Mouse (Mus musculus): Measurements from ENCODE around the gene Izumo4.

Izumo4 gene

GRCm38 (mm10) chr10:80665016-80665380 is 37.0 kb upstream of the Izumo4 start:
- ChIA-PET CTCF (interaction anchor here in 3 of 4 experiments (0.6 to 1.3 kb wide), 13 partner anchors 11 to 290 kb away, joined by 3 to 9 read pairs (median 4); partner anchors contain the start of genes Atp8b3 (in 1 of the 3) and Rexo1 (in 1 of the 3)), POLR2A (interaction anchor here (0.6 to 33.3 kb wide), 29 partner anchors 7 to 746 kb away, joined by 3 to 944 read pairs (median 4); partner anchors contain the start of genes Abhd17a (in 2 of the 4), Csnk1g2 (in 2 of the 4), Mknk2 (in 2 of the 4) and Rexo1 (in 2 of the 4))

- ChIA-PET CTCF (interaction anchor here in 1 of 4 experiments (1.2 to 1.3 kb wide), 3 partner anchors 10 to 127 kb away, joined by 4 to 5 read pairs (median 4); partner anchors contain the start of genes Atp8b3 and Rexo1), POLR2A (interaction anchor here in 3 of 4 experiments (0.7 to 33.3 kb wide), 18 partner anchors 6 to 266 kb away, joined by 3 to 944 read pairs (median 6); partner anchors contain the start of genes Btbd2 (in 2 of the 3), Csnk1g2 (in 2 of the 3), Mknk2 (in 2 of the 3) and Abhd17a (in 1 of the 3))
These were observed 36.5 kb upstream of the Izumo4 start for GRCm38 (mm10) chr10:80665459-80665858.

- POLR2A ChIA-PET: interaction anchor here in 3 of 4 experiments (0.7 to 33.3 kb wide), 15 partner anchors 6 to 135 kb away, joined by 3 to 944 read pairs (median 5); partner anchors contain the start of genes Btbd2 (in 2 of the 3), Mknk2 (in 2 of the 3), Abhd17a (in 1 of the 3) and Csnk1g2 (in 1 of the 3)
These were observed 35.8 kb upstream of the Izumo4 start for GRCm38 (mm10) chr10:80665981-80666733.

GRCm38 (mm10) chr10:80666837-80667412 is 35.1 kb upstream of the Izumo4 start:
- CTCF ChIA-PET: interaction anchor here in 3 of 4 experiments (0.6 to 1.2 kb wide), 3 partner anchors 8 to 180 kb away, joined by 4 read pairs; no protein-coding TSS in a partner anchor

More at GRCm38 (mm10) chr10:80665981-80666733, 35.8 kb upstream of the Izumo4 start:
- CTCF ChIA-PET: interaction anchor here in 2 of 4 experiments (0.6 to 1.2 kb wide), 3 partner anchors 8 to 262 kb away, joined by 3 to 4 read pairs (median 4); no protein-coding TSS in a partner anchor

GRCm38 (mm10) chr10:80668614-80669013 is 33.4 kb upstream of the Izumo4 start:
- POLR2A ChIA-PET: interaction anchor here in 3 of 4 experiments (0.6 to 33.3 kb wide), 29 partner anchors 3 to 625 kb away, joined by 3 to 944 read pairs (median 4); partner anchors contain the start of genes Btbd2 (in 2 of the 3), Mknk2 (in 2 of the 3), Abhd17a (in 1 of the 3) and Ap3d1 (in 1 of the 3)
- CTCF ChIA-PET: interaction anchor here in 3 of 4 experiments (0.5 to 2.7 kb wide), 7 partner anchors 8 to 510 kb away, joined by 3 to 12 read pairs (median 5); no protein-coding TSS in a partner anchor

More at GRCm38 (mm10) chr10:80666837-80667412, 35.1 kb upstream of the Izumo4 start:
- POLR2A ChIA-PET: interaction anchor here (0.5 to 33.3 kb wide), 16 partner anchors 5 to 544 kb away, joined by 3 to 944 read pairs (median 4); partner anchors contain the start of genes Btbd2 (in 2 of the 4), Mknk2 (in 2 of the 4), Abhd17a (in 1 of the 4) and Atp8b3 (in 1 of the 4)

GRCm38 (mm10) chr10:80669018-80669417 is 33.0 kb upstream of the Izumo4 start:
- POLR2A ChIA-PET: interaction anchor here in 3 of 4 experiments (0.6 to 33.3 kb wide), 27 partner anchors 3 to 625 kb away, joined by 3 to 944 read pairs (median 5); partner anchors contain the start of genes Btbd2 (in 2 of the 3), Mknk2 (in 2 of the 3), Abhd17a (in 1 of the 3) and Ap3d1 (in 1 of the 3)
- CTCF ChIA-PET: interaction anchor here in 2 of 4 experiments (0.9 to 2.7 kb wide), 6 partner anchors 8 to 322 kb away, joined by 3 to 12 read pairs (median 4); no protein-coding TSS in a partner anchor

GRCm38 (mm10) chr10:80669737-80670485 is 32.1 kb upstream of the Izumo4 start:
- CTCF ChIA-PET: interaction anchor here in 3 of 4 experiments (1.0 to 2.7 kb wide), 5 partner anchors 9 to 321 kb away, joined by 3 to 12 read pairs (median 5); no protein-coding TSS in a partner anchor

GRCm38 (mm10) chr10:80670531-80670930 is 31.5 kb upstream of the Izumo4 start:
- POLR2A ChIA-PET: interaction anchor here in 2 of 4 experiments (0.8 to 33.3 kb wide), 7 partner anchors 1 to 161 kb away, joined by 3 to 944 read pairs (median 16); partner anchors contain the start of genes Btbd2 (in 2 of the 2), Csnk1g2 (in 1 of the 2) and Mknk2 (in 1 of the 2)
- CTCF ChIA-PET: interaction anchor here in 3 of 4 experiments (0.7 to 2.7 kb wide), 3 partner anchors 10 to 11 kb away, joined by 4 to 12 read pairs (median 7); no protein-coding TSS in a partner anchor

More at GRCm38 (mm10) chr10:80669737-80670485, 32.1 kb upstream of the Izumo4 start:
- POLR2A ChIA-PET: interaction anchor here in 3 of 4 experiments (0.6 to 33.3 kb wide), 17 partner anchors 2 to 271 kb away, joined by 3 to 944 read pairs (median 6); partner anchors contain the start of genes Btbd2 (in 2 of the 3), Mknk2 (in 2 of the 3), Csnk1g2 (in 1 of the 3) and Gm49322 (in 1 of the 3)

GRCm38 (mm10) chr10:80671251-80671650 is 30.7 kb upstream of the Izumo4 start:
- ChIA-PET POLR2A (interaction anchor here in 3 of 4 experiments (0.5 to 15.6 kb wide), 10 partner anchors 14 to 523 kb away, joined by 3 to 944 read pairs (median 11); partner anchors contain the start of genes Btbd2 (in 2 of the 3), Csnk1g2 (in 1 of the 3), Midn (in 1 of the 3) and Rexo1 (in 1 of the 3)), CTCF (interaction anchor here in 2 of 4 experiments (0.7 to 1.3 kb wide), 2 partner anchors 12 to 93 kb away, joined by 4 to 5 read pairs; no protein-coding TSS in a partner anchor)

GRCm38 (mm10) chr10:80671936-80672690 is 29.9 kb upstream of the Izumo4 start:
- ChIA-PET POLR2A (interaction anchor here in 3 of 4 experiments (0.6 to 15.6 kb wide), 21 partner anchors 12 to 524 kb away, joined by 3 to 944 read pairs (median 84); partner anchors contain the start of genes Btbd2 (in 3 of the 3), Abhd17a (in 1 of the 3), Adat3 (in 1 of the 3) and Csnk1g2 (in 1 of the 3)), CTCF (interaction anchor here in 1 of 4 experiments (1.3 kb wide), 1 partner anchor 94 kb away, joined by 5 read pairs; no protein-coding TSS in a partner anchor)

GRCm38 (mm10) chr10:80673690-80674089 is 28.3 kb upstream of the Izumo4 start:
- ChIA-PET POLR2A (interaction anchor here in 3 of 4 experiments (0.7 to 15.6 kb wide), 31 partner anchors 11 to 372 kb away, joined by 3 to 944 read pairs (median 19); partner anchors contain the start of genes Btbd2 (in 3 of the 3), Abhd17a (in 2 of the 3), Ap3d1 (in 2 of the 3) and Atp8b3 (in 2 of the 3)), CTCF (interaction anchor here in 3 of 4 experiments (0.6 to 1.6 kb wide), 6 partner anchors 11 to 187 kb away, joined by 3 to 7 read pairs (median 3); no protein-coding TSS in a partner anchor)

GRCm38 (mm10) chr10:80674161-80674711 is 27.7 kb upstream of the Izumo4 start:
- CTCF ChIA-PET: interaction anchor here in 3 of 4 experiments (0.7 to 5.1 kb wide), 6 partner anchors 13 to 188 kb away, joined by 3 to 74 read pairs (median 5); partner anchors contain the start of gene Btbd2 (in 1 of the 3)
- POLR2A ChIA-PET: interaction anchor here in 3 of 4 experiments (0.6 to 15.6 kb wide), 58 partner anchors 10 to 372 kb away, joined by 3 to 944 read pairs (median 23); partner anchors contain the start of genes Ap3d1 (in 3 of the 3), Btbd2 (in 3 of the 3), Abhd17a (in 2 of the 3) and Csnk1g2 (in 2 of the 3)

- ChIA-PET CTCF (interaction anchor here (0.6 to 5.1 kb wide), 12 partner anchors 9 to 288 kb away, joined by 3 to 74 read pairs (median 4); partner anchors contain the start of genes Ap3d1 (in 1 of the 4) and Btbd2 (in 1 of the 4)), POLR2A (interaction anchor here (0.5 to 15.6 kb wide), 133 partner anchors 9 to 672 kb away, joined by 3 to 944 read pairs (median 11); partner anchors contain the start of genes Csnk1g2 (in 4 of the 4), Abhd17a (in 3 of the 4), Adat3 (in 3 of the 4) and Btbd2 (in 3 of the 4))
These were observed 27.1 kb upstream of the Izumo4 start for GRCm38 (mm10) chr10:80674851-80675404.

All from embryonic stem cell, embryonic (primary cell).